Mouse (Mus musculus): ENCODE measurements at regions not wholly inside any gene's neighbourhood (a gene's known extent, or its start where the extent isn't known, plus 50 kb on each side); places are given as distances from the start of the nearest gene placed in this dataset.

DNA sequence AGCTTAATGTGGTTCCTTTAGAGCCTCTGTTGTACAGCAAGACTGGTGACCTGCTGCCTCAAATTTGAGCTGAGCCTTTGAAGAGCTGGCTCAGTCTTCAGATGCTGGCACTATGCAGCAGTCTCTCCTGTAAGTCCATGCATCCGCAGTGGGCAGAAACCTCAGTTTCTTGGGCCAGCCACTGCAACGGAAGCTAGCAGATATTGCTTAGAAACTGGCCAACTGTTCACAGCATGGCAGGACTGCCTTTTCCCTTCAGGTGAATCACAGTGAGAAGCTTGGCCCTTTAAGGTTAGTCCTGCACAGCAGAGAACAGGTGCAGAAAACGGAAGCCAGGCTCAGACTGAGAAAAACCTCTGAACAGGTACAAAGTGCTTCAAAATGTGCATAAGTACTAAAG is 1976.8 kb upstream of the G6pd2 start:
- Histone ChIP-seq H3K4me2 (replicated peaks; ENCODE audit: low read depth, low read length, severe bottlenecking) (no peak overlapping the region), H3K9me3 (ENCODE audit: control insufficient read depth, low read length) (no peaks in the 10 kb centered on the region), H3K4me3 (replicated peaks; ENCODE audit: low read length) (no peak overlapping the region), H3K27me3 (ENCODE audit: control insufficient read depth, insufficient read depth, low read length) (no peaks in the 10 kb centered on the region), H3K27ac (replicated peaks; ENCODE audit: low read depth, low read length) (no peak overlapping the region), H3K4me1 (ENCODE audit: control insufficient read depth, insufficient read depth, low read length) (no peaks in the 10 kb centered on the region), H3K9ac (ENCODE audit: low read depth, low read length, severe bottlenecking) (no peak overlapping the region), H3K36me3 (ENCODE audit: control insufficient read depth, insufficient read depth, low read length) (no peaks in the 10 kb centered on the region)
- no peak for TF ChIP-seq POLR2A (IDR thresholded peaks at IDR 0.05; ENCODE audit: borderline replicate concordance, extremely low read depth, insufficient read depth, insufficient read length)
- DNase-seq (ENCODE audit: low spot score) (no peak), ATAC-seq (ENCODE audit: low FRiP score, low read depth) (no peak)
- WGBS = 88% methylated on average over 3 of the region's 3 CpGs

DNA sequence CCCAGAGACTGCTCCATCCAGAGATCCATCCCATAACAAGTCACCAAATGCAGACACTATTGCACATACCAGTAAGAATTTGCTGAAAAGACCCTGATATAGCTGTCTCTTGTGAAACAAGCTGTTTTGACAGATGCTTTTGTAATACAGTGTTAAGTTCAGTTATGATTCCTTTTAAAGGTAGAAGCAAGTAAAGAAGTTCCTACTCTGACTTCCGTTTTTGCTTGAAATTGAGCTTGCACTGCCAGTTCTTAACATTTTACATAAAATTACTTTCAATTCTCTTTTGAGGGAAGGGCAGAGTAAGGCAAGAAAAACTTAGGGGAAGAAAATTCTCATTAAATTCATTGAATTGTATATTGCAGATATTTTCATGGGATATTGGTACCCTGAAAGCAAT is 1962.9 kb upstream of the G6pd2 start:
- Histone ChIP-seq H3K9me3 (ENCODE audit: control insufficient read depth, low read length) (no peaks in the 10 kb centered on the region), H3K36me3 (ENCODE audit: control insufficient read depth, insufficient read depth, low read length) (no peaks in the 10 kb centered on the region), H3K27me3 (ENCODE audit: control insufficient read depth, insufficient read depth, low read length) (no peaks in the 10 kb centered on the region), H3K9ac (ENCODE audit: low read depth, low read length, severe bottlenecking) (no peak overlapping the region), H3K4me2 (replicated peaks; ENCODE audit: low read depth, low read length, severe bottlenecking) (no peak overlapping the region), H3K4me1 (ENCODE audit: control insufficient read depth, insufficient read depth, low read length) (no peaks in the 10 kb centered on the region), H3K4me3 (replicated peaks; ENCODE audit: low read length) (no peak overlapping the region), H3K27ac (replicated peaks; ENCODE audit: low read depth, low read length) (no peak overlapping the region)
- WGBS = 65% methylated on average over 1 of the region's 1 CpGs
- ATAC-seq (ENCODE audit: low FRiP score, low read depth) = no peak
- no peak for DNase-seq (ENCODE audit: low spot score)
- no peak for TF ChIP-seq POLR2A (IDR thresholded peaks at IDR 0.05; ENCODE audit: borderline replicate concordance, extremely low read depth, insufficient read depth, insufficient read length)

DNA sequence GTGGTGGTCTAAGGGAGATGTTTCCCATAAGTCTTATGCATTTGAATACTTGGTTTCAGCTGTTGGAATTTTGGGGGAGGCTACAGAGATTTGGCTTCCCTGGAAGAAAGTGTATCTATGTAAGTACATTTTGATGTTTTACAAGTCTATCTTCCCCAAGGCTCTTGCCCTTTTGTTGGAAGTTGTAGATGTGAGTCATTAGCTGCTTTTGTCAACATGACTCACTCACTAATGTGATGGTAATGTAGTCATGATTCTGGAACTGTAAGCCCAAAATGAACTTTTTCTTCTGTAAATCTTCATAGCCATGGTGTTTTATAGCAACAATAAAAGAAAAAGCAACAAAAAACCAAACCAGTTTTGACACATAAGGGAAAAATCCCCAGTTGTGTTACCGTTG is 1961.0 kb upstream of the G6pd2 start:
- ATAC-seq (ENCODE audit: low FRiP score, low read depth) (no peak), DNase-seq (ENCODE audit: low spot score) (no peak)
- TF ChIP-seq POLR2A (IDR thresholded peaks at IDR 0.05; ENCODE audit: borderline replicate concordance, extremely low read depth, insufficient read depth, insufficient read length) = no peak
- H3K4me3 ChIP-seq (replicated peaks; ENCODE audit: low read length) = no peak overlapping the region
- no peaks in the 10 kb centered on the region for H3K9me3 ChIP-seq (ENCODE audit: control insufficient read depth, low read length)
- H3K27ac ChIP-seq (replicated peaks; ENCODE audit: low read depth, low read length) = no peak overlapping the region
- no peaks in the 10 kb centered on the region for H3K27me3 ChIP-seq (ENCODE audit: control insufficient read depth, insufficient read depth, low read length)
- H3K36me3 ChIP-seq (ENCODE audit: control insufficient read depth, insufficient read depth, low read length) = no peaks in the 10 kb centered on the region
- no peak overlapping the region for H3K4me2 ChIP-seq (replicated peaks; ENCODE audit: low read depth, low read length, severe bottlenecking)
- 89% methylated on average over 1 of the region's 1 CpGs for whole genome bisulfite sequencing
- no peak overlapping the region for H3K9ac ChIP-seq (ENCODE audit: low read depth, low read length, severe bottlenecking)
- no peaks in the 10 kb centered on the region for H3K4me1 ChIP-seq (ENCODE audit: control insufficient read depth, insufficient read depth, low read length)

DNA sequence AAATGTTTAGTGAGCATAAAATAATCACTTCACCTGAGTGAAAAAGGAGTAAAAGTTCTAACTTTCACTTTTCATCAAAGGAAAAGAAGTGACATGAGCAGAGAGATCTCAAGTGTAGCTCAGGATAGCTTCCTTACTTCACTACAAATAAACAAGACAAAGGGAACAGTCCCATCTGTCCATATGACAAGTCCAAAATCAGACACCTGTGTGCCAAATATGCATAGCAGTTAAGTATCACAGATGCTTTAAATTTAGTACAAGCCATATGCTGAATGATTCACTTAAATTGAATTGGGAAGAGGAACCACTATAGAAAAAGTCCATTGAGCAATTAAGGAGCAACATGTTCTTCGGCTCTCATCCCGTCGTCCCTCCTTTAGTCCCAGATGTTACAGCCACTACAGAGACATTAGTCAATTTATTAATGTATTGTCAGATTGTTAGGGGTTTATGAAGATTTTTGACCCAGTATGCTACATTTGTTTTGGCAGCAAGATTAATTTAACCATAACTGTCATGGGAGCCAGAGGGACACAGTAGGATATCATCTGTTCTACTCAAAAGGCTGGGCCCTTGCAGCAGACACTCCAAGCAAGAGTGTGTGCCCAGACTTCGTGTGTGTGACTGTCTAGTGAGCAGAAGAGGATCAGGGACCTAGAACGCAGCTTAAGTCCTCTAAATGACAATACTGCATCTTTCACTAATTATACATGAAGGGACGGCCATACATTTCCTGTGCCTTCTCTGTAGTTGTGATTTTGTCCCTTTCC is 1914.5 kb upstream of the G6pd2 start:
- H3K27ac ChIP-seq (replicated peaks; ENCODE audit: low read depth, low read length) = no peak overlapping the region
- no peaks in the 10 kb centered on the region for H3K27me3 ChIP-seq (ENCODE audit: control insufficient read depth, insufficient read depth, low read length)
- no peak for TF ChIP-seq POLR2A (IDR thresholded peaks at IDR 0.05; ENCODE audit: borderline replicate concordance, extremely low read depth, insufficient read depth, insufficient read length)
- H3K4me3 ChIP-seq (replicated peaks; ENCODE audit: low read length) = no peak overlapping the region
- no peaks in the 10 kb centered on the region for H3K36me3 ChIP-seq (ENCODE audit: control insufficient read depth, insufficient read depth, low read length)
- ATAC-seq (ENCODE audit: low FRiP score, low read depth) (no peak), DNase-seq (ENCODE audit: low spot score) (no peak)
- WGBS = 84% methylated on average over 6 of the region's 6 CpGs
- no peaks in the 10 kb centered on the region for H3K9me3 ChIP-seq (ENCODE audit: control insufficient read depth, low read length)
- H3K4me2 ChIP-seq (replicated peaks; ENCODE audit: low read depth, low read length, severe bottlenecking) = no peak overlapping the region
- H3K4me1 ChIP-seq (ENCODE audit: control insufficient read depth, insufficient read depth, low read length) = no peaks in the 10 kb centered on the region
- no peak overlapping the region for H3K9ac ChIP-seq (ENCODE audit: low read depth, low read length, severe bottlenecking)

DNA sequence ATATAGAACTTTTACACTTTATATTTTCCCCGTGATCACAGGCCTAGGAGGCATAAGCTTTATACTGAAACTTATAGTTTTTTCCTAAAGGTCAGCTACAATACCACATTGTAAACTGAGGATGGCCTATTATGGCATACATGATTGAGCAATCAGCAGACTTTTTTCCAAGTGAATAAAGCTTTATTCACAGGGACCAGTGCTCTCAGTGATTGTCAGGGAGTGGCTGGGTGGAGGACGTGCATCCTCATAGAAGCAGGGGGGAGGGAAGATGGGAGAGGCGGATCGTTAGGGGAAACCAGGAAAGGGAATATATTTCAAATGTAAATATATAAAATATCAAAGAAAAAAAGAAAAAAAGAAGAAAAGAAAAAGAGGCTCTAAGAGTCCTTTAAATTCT is 1886.7 kb upstream of the G6pd2 start:
- Histone ChIP-seq H3K36me3 (ENCODE audit: control insufficient read depth, insufficient read depth, low read length) (no peaks in the 10 kb centered on the region), H3K4me2 (replicated peaks; ENCODE audit: low read depth, low read length, severe bottlenecking) (no peak overlapping the region), H3K9me3 (ENCODE audit: control insufficient read depth, low read length) (no peaks in the 10 kb centered on the region), H3K9ac (ENCODE audit: low read depth, low read length, severe bottlenecking) (no peak overlapping the region), H3K27ac (replicated peaks; ENCODE audit: low read depth, low read length) (no peak overlapping the region), H3K4me3 (replicated peaks; ENCODE audit: low read length) (no peak overlapping the region), H3K27me3 (ENCODE audit: control insufficient read depth, insufficient read depth, low read length) (no peaks in the 10 kb centered on the region), H3K4me1 (ENCODE audit: control insufficient read depth, insufficient read depth, low read length) (no peaks in the 10 kb centered on the region)
- WGBS = 77% methylated on average over 4 of the region's 4 CpGs
- DNase-seq (ENCODE audit: low spot score) (no peak), ATAC-seq (ENCODE audit: low FRiP score, low read depth) (no peak)
- no peak for TF ChIP-seq POLR2A (IDR thresholded peaks at IDR 0.05; ENCODE audit: borderline replicate concordance, extremely low read depth, insufficient read depth, insufficient read length)

Measured in limb, embryonic 14.5 days (tissue).